Mouse (Mus musculus) kidney, postnatal 0 days (tissue): Measurements from ENCODE around the gene Pawr. TPM values are rescaled to one million over a fixed set of nuclear protein-coding genes. Genes with fewer than 3 reads are reported as not detected.

Source experiments
- ATAC-seq: fragments of 200-750 bp; cut with Nextera tagmentation; replicated peaks from 2 replicates; pipeline ENCODE4 v1.8.0; 2017; ENCODE audit warnings: low read depth, moderate number of reproducible peaks, moderate TSS enrichment, moderate library complexity; ENCODE audit not compliant: low FRiP score
- DNase-seq: peaks from one replicate; pipeline ENCODE4 v3.0.0-alpha.2; 2016; ENCODE audit warnings: low spot score
- H3K27ac ChIP-seq: fragments of 300-500 bp; sonication (generic); 2 replicates; pipeline ENCODE4 v1.5.1; 2014; ENCODE audit warnings: mild to moderate bottlenecking
- H3K27me3 ChIP-seq: fragments of 300-500 bp; sonication (generic); 2 replicates; pipeline ENCODE4 v1.6.1; 2014; ENCODE audit warnings: low read length, mixed read lengths; ENCODE audit not compliant: insufficient read depth
- H3K36me3 ChIP-seq: fragments of 300-500 bp; sonication (generic); 2 replicates; pipeline ENCODE4 v1.6.1; 2014; ENCODE audit warnings: low read length, mixed read lengths; ENCODE audit not compliant: insufficient read depth
- H3K4me1 ChIP-seq: fragments of 300-500 bp; sonication (generic); replicated peaks from 2 replicates; pipeline ENCODE4 v1.6.1; 2014; ENCODE audit warnings: antibody characterized with exemption, low read length, mixed read lengths; ENCODE audit not compliant: insufficient read depth
- H3K4me2 ChIP-seq: fragments of 300-500 bp; sonication (generic); 2 replicates; pipeline ENCODE4 v1.6.1; 2014; ENCODE audit warnings: mild to moderate bottlenecking, low read length, moderate library complexity, mixed read lengths
- H3K4me3 ChIP-seq: fragments of 300-500 bp; sonication (generic); replicated peaks from 2 replicates; pipeline ENCODE4 v1.5.1; 2014; ENCODE audit warnings: low read depth, low read length
- H3K9ac ChIP-seq: fragments of 300-500 bp; sonication (generic); 2 replicates; pipeline ENCODE4 v1.6.1; 2014; ENCODE audit warnings: low read depth, low read length
- H3K9me3 ChIP-seq: fragments of 300-500 bp; sonication (generic); replicated peaks from 2 replicates; pipeline ENCODE4 v1.6.1; 2016; ENCODE audit warnings: low read length, inconsistent platforms, mixed read lengths
- CTCF ChIP-seq: IDR thresholded peaks from 2 replicates; pipeline ENCODE4 v1.5.1; 2016; ENCODE audit warnings: antibody characterized with exemption, low read depth, mild to moderate bottlenecking, moderate library complexity
- WGBS: fragments of 180-500 bp; shearing (Covaris S2); extraction: QIAGEN DNeasy Blood & Tissue Kit; methylation state at CpG from one replicate; pipeline ENCODE4 v1.1.7; 2014; 5-methylcytosine and 5-hydroxymethylcytosine counted together
- microRNA-seq: library from miRNA; unstranded; fragments of <30 nt; microRNA quantifications from one replicate; pipeline ENCODE4, GENCODE M21; 2016
- polyA plus RNA-seq: library from polyadenylated mRNA; unstranded; fragments of >200 nt; fragmentation: Nextera tagmentation; extraction: Ambion mirVana; gene quantifications from 2 replicates; pipeline ENCODE4 v1.2.1, GENCODE M21; 2015

Gene Pawr
- polyA plus RNA-seq, 1 experiment from 2014 or later, result 28.5 TPM

GRCm38 (mm10) chr10:108461862-108462261 is 129.9 kb downstream of the Pawr start:
- H3K4me1 ChIP-seq, result no peaks in the 10 kb centered on the region
- TF ChIP-seq CTCF, result no peak
- H3K4me2 ChIP-seq, result no peak overlapping the region
- no peak overlapping the region for H3K27ac ChIP-seq
- H3K9me3 ChIP-seq, result no peaks in the 10 kb centered on the region
- H3K9ac ChIP-seq, result no peak overlapping the region
- ATAC-seq, result no peak
- no peaks in the 10 kb centered on the region for H3K36me3 ChIP-seq
- no peaks in the 10 kb centered on the region for H3K27me3 ChIP-seq
- no peak for DNase-seq
- 98% methylated on average over 2 of the region's 2 CpGs for WGBS
- H3K4me3 ChIP-seq, result no peak overlapping the region

Small RNA genes within 50 kb of the gene (microRNA-seq; reads per million reads assigned to microRNA genes)
- gene Gm25591, result not detected

Other genes with a start within 250 kb of the Pawr start
- gene Ppp1r12a, start 169.9 kb upstream of the Pawr start, polyA plus RNA-seq, result 74.0 and 76.7 TPM in 2 replicates